Mouse (Mus musculus) CH12.LX (cell line): Measurements from ENCODE around the gene Dnah1. TPM values are rescaled to one million over a fixed set of nuclear protein-coding genes. Genes with fewer than 3 reads are reported as not detected.
A peak's percentile ranks its signal among the peaks of the same experiment; 100 is the strongest.

ENCODE experiments used
- DNase-seq: peaks from one replicate; pipeline ENCODE4 v3.0.0-alpha.2; 2013; ENCODE audit errors: extremely low read depth
- H3K27ac ChIP-seq: 2 replicates; pipeline ENCODE4 v1.5.1; 2012; ENCODE audit warnings: low read depth, mild to moderate bottlenecking, control low read depth, moderate library complexity; ENCODE audit not compliant: insufficient read depth
- H3K27me3 ChIP-seq: replicated peaks from 2 replicates; pipeline ENCODE3; 2012; ENCODE audit warnings: inconsistent platforms
- H3K36me3 ChIP-seq, 2 experiments: replicated peaks in 1 of 2; 2 replicates each; pipeline versions ENCODE3 to v1.6.1; 2012; ENCODE audit warnings: inconsistent platforms in 1 of 2, low read length in 1 of 2, mild to moderate bottlenecking in 1 of 2, mixed read lengths in 1 of 2, moderate library complexity in 1 of 2; ENCODE audit not compliant: control insufficient read depth in 1 of 2, insufficient read depth in 1 of 2
- H3K4me1 ChIP-seq, 2 experiments: 2 replicates each; pipeline ENCODE4 v1.6.1; 2012; ENCODE audit warnings: inconsistent platforms in 1 of 2, moderate library complexity in 1 of 2; ENCODE audit not compliant: insufficient read depth in 2 of 2, control insufficient read depth in 1 of 2
- H3K4me2 ChIP-seq: 2 replicates; pipeline ENCODE4 v1.6.1; 2012; ENCODE audit warnings: low read depth, mild to moderate bottlenecking, control low read depth; ENCODE audit not compliant: poor library complexity, insufficient read depth, severe bottlenecking
- H3K4me3 ChIP-seq, 3 experiments: fragments of 150-350 bp in 1 of 3; sonication (generic) in 1 of 3; replicated peaks in 1 of 3; 2 replicates each; pipeline versions ENCODE3 to v1.5.1; 2011 to 2012; ENCODE audit warnings: low read depth in 2 of 3, low read length in 2 of 3, mild to moderate bottlenecking in 2 of 3, moderate library complexity in 2 of 3, control low read depth in 1 of 3, improper control_type of control experiment in 1 of 3, inconsistent platforms in 1 of 3, mixed read lengths in 1 of 3; ENCODE audit not compliant: poor library complexity in 1 of 3
- H3K79me2 ChIP-seq: replicated peaks from 2 replicates; pipeline ENCODE4 v1.6.1; 2012; ENCODE audit warnings: mild to moderate bottlenecking, moderate library complexity; ENCODE audit not compliant: control insufficient read depth, poor library complexity, insufficient read depth, severe bottlenecking; ENCODE audit errors: extremely low read depth
- H3K9ac ChIP-seq: 2 replicates; pipeline ENCODE4 v1.6.1; 2012; ENCODE audit warnings: low read depth, mild to moderate bottlenecking, control low read depth, moderate library complexity; ENCODE audit not compliant: insufficient read depth
- H3K9me3 ChIP-seq: replicated peaks from 2 replicates; pipeline ENCODE3; 2012; ENCODE audit warnings: low read length, inconsistent platforms, mixed read lengths
- BHLHE40 ChIP-seq: IDR thresholded peaks from 2 replicates; pipeline ENCODE4 v1.6.1; 2011; ENCODE audit warnings: mild to moderate bottlenecking, low read depth, low read length, improper control_type of control experiment
- CHD1 ChIP-seq: IDR thresholded peaks from 2 replicates; pipeline ENCODE4 v1.6.1; 2012; ENCODE audit warnings: low read depth, low read length, improper control_type of control experiment, inconsistent platforms
- CHD2 ChIP-seq: IDR thresholded peaks from 2 replicates; pipeline ENCODE4 v1.6.1; 2011; ENCODE audit warnings: low read length, improper control_type of control experiment
- ETS1 ChIP-seq: conservative IDR thresholded peaks from 2 replicates; pipeline ENCODE4 v1.6.1; 2012; ENCODE audit warnings: low read depth, mild to moderate bottlenecking, inconsistent platforms, low read length, improper control_type of control experiment, moderate library complexity
- GABPA ChIP-seq: IDR thresholded peaks from 2 replicates; pipeline ENCODE4 v1.6.1; 2012; ENCODE audit warnings: low read depth, low read length, improper control_type of control experiment, inconsistent platforms; ENCODE audit not compliant: insufficient replicate concordance
- IRF4 ChIP-seq: IDR thresholded peaks from 2 replicates; pipeline ENCODE4 v1.6.1; 2014; ENCODE audit warnings: low read depth, mild to moderate bottlenecking, inconsistent platforms, low read length, improper control_type of control experiment
- JUN ChIP-seq: IDR thresholded peaks from 2 replicates; pipeline ENCODE4 v1.6.1; 2011; ENCODE audit warnings: low read depth, mild to moderate bottlenecking, low read length, improper control_type of control experiment, moderate library complexity; ENCODE audit not compliant: insufficient read depth
- JUND ChIP-seq: conservative IDR thresholded peaks from 2 replicates; pipeline ENCODE4 v1.6.1; 2011; ENCODE audit warnings: low read depth, low read length, improper control_type of control experiment
- KAT2A ChIP-seq: IDR thresholded peaks from 2 replicates; pipeline ENCODE4 v1.6.1; 2012; ENCODE audit warnings: low read length, improper control_type of control experiment, inconsistent platforms; ENCODE audit not compliant: insufficient replicate concordance
- MAFK ChIP-seq: IDR thresholded peaks from 2 replicates; pipeline ENCODE4 v1.6.1; 2011; ENCODE audit warnings: low read length, improper control_type of control experiment; ENCODE audit not compliant: insufficient replicate concordance
- MAX ChIP-seq: IDR thresholded peaks from 2 replicates; pipeline ENCODE4 v1.6.1; 2011; ENCODE audit warnings: low read length, improper control_type of control experiment
- MAZ ChIP-seq: IDR thresholded peaks from 2 replicates; pipeline ENCODE4 v1.6.1; 2012; ENCODE audit warnings: low read depth, mild to moderate bottlenecking, inconsistent platforms, low read length, improper control_type of control experiment, moderate library complexity
- MEF2A ChIP-seq: IDR thresholded peaks from 2 replicates; pipeline ENCODE4 v1.6.1; 2014; ENCODE audit warnings: low read depth, mild to moderate bottlenecking, inconsistent platforms, low read length, improper control_type of control experiment, borderline replicate concordance
- MYC ChIP-seq: IDR thresholded peaks from 2 replicates; pipeline ENCODE4 v1.6.1; 2011; ENCODE audit warnings: low read depth, mild to moderate bottlenecking, improper control_type of control experiment, low read length
- NELFE ChIP-seq: IDR thresholded peaks from 2 replicates; pipeline ENCODE4 v1.6.1; 2011; ENCODE audit warnings: low read depth, low read length, improper control_type of control experiment
- NRF1 ChIP-seq: IDR thresholded peaks from 2 replicates; pipeline ENCODE4 v1.6.1; 2014; ENCODE audit warnings: low read depth, mild to moderate bottlenecking, inconsistent platforms, low read length, improper control_type of control experiment, moderate library complexity
- PAX5 ChIP-seq: IDR thresholded peaks from 2 replicates; pipeline ENCODE4 v1.6.1; 2012; ENCODE audit warnings: low read length, inconsistent platforms, mixed read lengths
- POLR2A ChIP-seq: IDR thresholded peaks from 2 replicates; pipeline ENCODE4 v1.6.1; 2011; ENCODE audit warnings: low read depth, mild to moderate bottlenecking, improper control_type of control experiment, low read length
- POLR2AphosphoS2 ChIP-seq: IDR thresholded peaks from 2 replicates; pipeline ENCODE4 v1.6.1; 2011; ENCODE audit warnings: low read depth, low read length, improper control_type of control experiment
- RAD21 ChIP-seq: IDR thresholded peaks from 2 replicates; pipeline ENCODE4 v1.6.1; 2011; ENCODE audit warnings: low read depth, mild to moderate bottlenecking, low read length, improper control_type of control experiment, moderate library complexity
- RCOR1 ChIP-seq: conservative IDR thresholded peaks from 2 replicates; pipeline ENCODE4 v1.6.1; 2012; ENCODE audit warnings: low read depth, mild to moderate bottlenecking, inconsistent platforms, low read length, improper control_type of control experiment
- SIN3A ChIP-seq: IDR thresholded peaks from 2 replicates; pipeline ENCODE4 v1.6.1; 2012; ENCODE audit warnings: low read length, improper control_type of control experiment, inconsistent platforms
- SMC3 ChIP-seq: IDR thresholded peaks from 2 replicates; pipeline ENCODE4 v1.6.1; 2011; ENCODE audit warnings: low read depth, low read length, improper control_type of control experiment
- TBP ChIP-seq: conservative IDR thresholded peaks from 2 replicates; pipeline ENCODE4 v1.6.1; 2011; ENCODE audit warnings: low read depth, low read length, improper control_type of control experiment
- UBTF ChIP-seq: IDR thresholded peaks from 2 replicates; pipeline ENCODE4 v1.6.1; 2012; ENCODE audit warnings: low read depth, mild to moderate bottlenecking, inconsistent platforms, low read length, improper control_type of control experiment, moderate library complexity
- USF1 ChIP-seq: IDR thresholded peaks from 2 replicates; pipeline ENCODE4 v1.6.1; 2014; ENCODE audit warnings: low read depth, mild to moderate bottlenecking, inconsistent platforms, low read length, improper control_type of control experiment
- USF2 ChIP-seq: conservative IDR thresholded peaks from 2 replicates; pipeline ENCODE4 v1.6.1; 2011; ENCODE audit warnings: low read depth, low read length, improper control_type of control experiment
- ZKSCAN1 ChIP-seq: IDR thresholded peaks from 2 replicates; pipeline ENCODE4 v1.6.1; 2012; ENCODE audit warnings: low read depth, inconsistent platforms, low read length, improper control_type of control experiment, borderline replicate concordance
- ZMIZ1 ChIP-seq: IDR thresholded peaks from 2 replicates; pipeline ENCODE4 v1.6.1; 2012; ENCODE audit warnings: low read depth, mild to moderate bottlenecking, inconsistent platforms, low read length, improper control_type of control experiment
- dilution Hi-C: fragments of 300-500 bp; cut with MboI; formaldehyde crosslinking; loops from 2 replicates; pipeline ENCODE4 v1.14.3; 2020; ENCODE audit warnings: low sequenced_read_pairs; ENCODE audit not compliant: extremely low pct_unique_long_range_greater_than_20kb, extremely low pct_ligation_motif_present
- in situ Hi-C: fragments of 300-500 bp; cut with MboI; formaldehyde crosslinking; loops from 3 replicates; pipeline ENCODE4 v1.14.3; 2019; ENCODE audit warnings: low sequenced_read_pairs, low pct_ligation_motif_present, low pct_unique_long_range_greater_than_20kb, mixed read lengths
- polyA plus RNA-seq: library from polyadenylated mRNA; unstranded; fragments of >175 nt; gene quantifications from 2 replicates; pipeline ENCODE4 v1.2.1, GENCODE M21; 2012; ENCODE audit warnings: low read depth; ENCODE audit not compliant: insufficient read length
- total RNA-seq, 2 experiments: library from RNA; depleted of rRNA; stranded (reverse); fragments of 300-350 nt in 1 of 2; fragments of >200 nt in 1 of 2; gene quantifications; 2 replicates each; pipeline ENCODE4 v1.2.3; 2012 to 2014

Gene Dnah1
- total and polyA plus RNA-seq, 3 experiments = 0.04 to 0.08 (median 0.06) TPM

GRCm38 (mm10) chr14:31216846-31217245, 106.8 kb downstream of the Dnah1 start, which contains the start of gene Nisch:
Gene Nisch (minus strand): TSS chr14:31216946.
- TF ChIP-seq GABPA (no peak), POLR2AphosphoS2 (no peak), CHD1 (no peak), MAZ (no peak), JUND (no peak), TBP (no peak), USF1 (no peak), JUN (no peak), ETS1 (no peak), MAX (no peak), RAD21 (no peak), POLR2A (no peak), MYC (no peak), SMC3 (no peak), PAX5 (no peak), UBTF (no peak), MAFK (no peak)
- in situ Hi-C loops = loop anchor here (5.0 kb wide), 1 partner anchor 35 kb away; the partner anchor contains the start of genes Bap1 and Phf7
- Histone ChIP-seq H3K4me2 (peak within 1 kb of the TSS; percentile 18; the same call in 1 of the 2 replicates), H3K9ac (peak within 1 kb of the TSS; percentile 5; the same call in 1 of the 2 replicates), H3K4me3 (peak within 1 kb of the TSS in 2 of 3 experiments; percentile 33 to 37), H3K27me3 (peaks cover 11% of the 10 kb centered on the region), H3K36me3 (peaks cover 0 to 1% of the 10 kb centered on the region in 2 experiments), H3K27ac (no peak within 1 kb of the TSS), H3K79me2 (no peaks in the 10 kb centered on the region), H3K9me3 (no peaks in the 10 kb centered on the region), H3K4me1 (peaks cover 12 to 30% of the 10 kb centered on the region in 2 experiments)
- DNase-seq = no peak
- dilution Hi-C loops = no loop called here

GRCm38 (mm10) chr14:31215157-31216002, 108.3 kb downstream of the Dnah1 start:
- H3K4me1 ChIP-seq = peaks cover 12 to 30% of the 10 kb centered on the region in 2 experiments
- dilution Hi-C loops (no loop called here), in situ Hi-C loops (loop anchor here (5.0 kb wide), 1 partner anchor 37 kb away; the partner anchor contains the start of genes Bap1 and Phf7)
- H3K36me3 ChIP-seq = no peaks in the 10 kb centered on the region
- peak; percentile 79 for DNase-seq
- no peak overlapping the region for H3K27ac ChIP-seq
- peak overlapping the region in 1 of 3 experiments; percentile 23 for H3K4me3 ChIP-seq
- no peak overlapping the region for H3K4me2 ChIP-seq
- H3K9me3 ChIP-seq = no peaks in the 10 kb centered on the region
- peaks cover 11% of the 10 kb centered on the region for H3K27me3 ChIP-seq
- no peaks in the 10 kb centered on the region for H3K79me2 ChIP-seq
- H3K9ac ChIP-seq = peak overlapping the region; percentile 5; the same call in 1 of the 2 replicates
- TF ChIP-seq BHLHE40 = peak; percentile 42
- TF ChIP-seq GABPA = no peak
- no peak for TF ChIP-seq USF1
- no peak; the same call in 1 of the 2 replicates for TF ChIP-seq MYC
- TF ChIP-seq ZKSCAN1 = no peak
- TF ChIP-seq POLR2AphosphoS2 = no peak
- no peak for TF ChIP-seq PAX5
- TF ChIP-seq JUN = no peak
- 0 out of 2 replicates have a peak, but pooled peaks have one; percentile 14 for TF ChIP-seq IRF4
- TF ChIP-seq RCOR1 = no peak
- no peak for TF ChIP-seq ZMIZ1
- peak; percentile 49; the same call in 1 of the 2 replicates for TF ChIP-seq NELFE
- TF ChIP-seq KAT2A = no peak
- no peak for TF ChIP-seq CHD2
- TF ChIP-seq MEF2A = 0 out of 2 replicates have a peak, but pooled peaks have one; percentile 35
- no peak for TF ChIP-seq JUND
- 0 out of 2 replicates have a peak, but pooled peaks have one; percentile 48 for TF ChIP-seq SIN3A
- no peak for TF ChIP-seq ETS1
- TF ChIP-seq USF2 = no peak
- no peak for TF ChIP-seq NRF1
